Mouse (Mus musculus) layer of hippocampus, adult 2 months (tissue): Measurements from ENCODE around the gene St3gal5. TPM values are rescaled to one million over a fixed set of nuclear protein-coding genes. Genes with fewer than 3 reads are reported as not detected.

Experiments
- DNase-seq, 2 experiments: peaks; one replicate each; pipeline ENCODE4 v3.0.0; 2022; ENCODE audit warnings: low spot score in 2 of 2
- H3K27ac ChIP-seq: fragments of 200-600 bp; 2 replicates; pipeline ENCODE4 v1.8.1; 2022
- H3K4me3 ChIP-seq: fragments of 200-600 bp; 2 replicates; pipeline ENCODE4 v1.8.1; 2022; ENCODE audit warnings: mild to moderate bottlenecking
- CTCF ChIP-seq: fragments of 200-600 bp; conservative IDR thresholded peaks from 2 replicates; pipeline ENCODE4 v1.8.1; 2022; ENCODE audit warnings: antibody characterized with exemption, mild to moderate bottlenecking, moderate library complexity
- total RNA-seq, 2 experiments: library from RNA; stranded (reverse); gene quantifications; 2 replicates each; pipeline ENCODE4 v1.2.3; 2021

The St3gal5 gene
- total RNA-seq, 2 experiments from 2014 or later, result 99.3 TPM

GRCm38 (mm10) chr6:72100939-72101338 lies 3.5 kb downstream of the St3gal5 start:
- Histone ChIP-seq H3K27ac (0 out of 2 replicates have a peak overlapping the region, but pooled peaks have one; percentile 10), H3K4me3 (no peak overlapping the region)
- no peak for TF ChIP-seq CTCF
- DNase-seq, result no peak

- TF ChIP-seq CTCF, result no peak
- no peak overlapping the region for H3K4me3 ChIP-seq
- no peak for DNase-seq
Observed at GRCm38 (mm10) chr6:72101386-72101785, 4.0 kb downstream of the St3gal5 start.

GRCm38 (mm10) chr6:72102066-72102465 lies 4.7 kb downstream of the St3gal5 start:
- DNase-seq, result no peak
- TF ChIP-seq CTCF, result no peak
- no peak overlapping the region for H3K27ac ChIP-seq
- H3K4me3 ChIP-seq, result no peak overlapping the region

More at GRCm38 (mm10) chr6:72101386-72101785, 4.0 kb downstream of the St3gal5 start:
- no peak overlapping the region for H3K27ac ChIP-seq

- TF ChIP-seq CTCF, result no peak
- no peak for DNase-seq
- Histone ChIP-seq H3K4me3 (no peak overlapping the region), H3K27ac (no peak overlapping the region)
Observed at GRCm38 (mm10) chr6:72104534-72104933, 7.1 kb downstream of the St3gal5 start.

GRCm38 (mm10) chr6:72108941-72109892 lies 11.8 kb downstream of the St3gal5 start:
- no peak for DNase-seq
- Histone ChIP-seq H3K27ac (peak overlapping the region; percentile 81), H3K4me3 (no peak overlapping the region)
- TF ChIP-seq CTCF, result no peak

GRCm38 (mm10) chr6:72110577-72110976 lies 13.2 kb downstream of the St3gal5 start:
- no peak for DNase-seq
- no peak for TF ChIP-seq CTCF
- no peak overlapping the region for H3K4me3 ChIP-seq
- H3K27ac ChIP-seq, result peak overlapping the region; percentile 77

GRCm38 (mm10) chr6:72112575-72112974 lies 15.2 kb downstream of the St3gal5 start:
- no peak for TF ChIP-seq CTCF
- DNase-seq, result no peak
- H3K27ac ChIP-seq, result peak overlapping the region; percentile 46
- no peak overlapping the region for H3K4me3 ChIP-seq

- no peak for DNase-seq
- H3K4me3 ChIP-seq, result no peak overlapping the region
- no peak overlapping the region for H3K27ac ChIP-seq
- no peak for TF ChIP-seq CTCF
Observed at GRCm38 (mm10) chr6:72113093-72113702, 15.8 kb downstream of the St3gal5 start.

GRCm38 (mm10) chr6:72114902-72115301 lies 17.5 kb downstream of the St3gal5 start:
- DNase-seq, result no peak
- Histone ChIP-seq H3K27ac (no peak overlapping the region), H3K4me3 (no peak overlapping the region)
- TF ChIP-seq CTCF, result no peak

- H3K4me3 ChIP-seq, result no peak overlapping the region
- no peak for DNase-seq
- H3K27ac ChIP-seq, result no peak overlapping the region
- TF ChIP-seq CTCF, result no peak
Observed at GRCm38 (mm10) chr6:72117322-72117968, 20.1 kb downstream of the St3gal5 start.

- no peak for DNase-seq
- Histone ChIP-seq H3K4me3 (no peak overlapping the region), H3K27ac (no peak overlapping the region)
- no peak for TF ChIP-seq CTCF
Observed at GRCm38 (mm10) chr6:72119870-72120269, 22.5 kb downstream of the St3gal5 start.

- Histone ChIP-seq H3K4me3 (no peak overlapping the region), H3K27ac (no peak overlapping the region)
- no peak for DNase-seq
- no peak for TF ChIP-seq CTCF
Observed at GRCm38 (mm10) chr6:72121301-72121700, 23.9 kb downstream of the St3gal5 start.

- Histone ChIP-seq H3K4me3 (no peak overlapping the region), H3K27ac (0 out of 2 replicates have a peak overlapping the region, but pooled peaks have one; percentile 0)
- no peak for DNase-seq
- no peak for TF ChIP-seq CTCF
Observed at GRCm38 (mm10) chr6:72122515-72122914, 25.1 kb downstream of the St3gal5 start.
